Mouse (Mus musculus): ENCODE measurements at regions not wholly inside any gene's neighbourhood (a gene's known extent, or its start where the extent isn't known, plus 50 kb on each side); places are given as distances from the start of the nearest gene placed in this dataset.
A peak's percentile ranks its signal among the peaks of the same experiment; 100 is the strongest.

GRCm38 (mm10) chr1:185958276-185958675 is 158.8 kb downstream of the Lyplal1 start:
- DNase-seq: no peak

- DNase-seq: no peak
Observed at GRCm38 (mm10) chr1:185962606-185963005, 154.5 kb downstream of the Lyplal1 start.

- no peak for DNase-seq
Observed at GRCm38 (mm10) chr1:185963773-185964172, 153.3 kb downstream of the Lyplal1 start.

GRCm38 (mm10) chr1:185964426-185964825 is 152.7 kb downstream of the Lyplal1 start:
- no peak for DNase-seq

GRCm38 (mm10) chr1:185967227-185967626 is 149.9 kb downstream of the Lyplal1 start:
- no peak for DNase-seq

- DNase-seq: no peak
Observed at GRCm38 (mm10) chr1:185967816-185968215, 149.3 kb downstream of the Lyplal1 start.

- DNase-seq: no peak
Observed at GRCm38 (mm10) chr1:185968642-185969041, 148.5 kb downstream of the Lyplal1 start.

- peak; percentile 2 to 15 for DNase-seq
Observed at GRCm38 (mm10) chr1:185969231-185969630, 147.9 kb downstream of the Lyplal1 start.

- DNase-seq: no peak
Observed at GRCm38 (mm10) chr1:185977075-185977474, 140.0 kb downstream of the Lyplal1 start.

GRCm38 (mm10) chr1:185989432-185989831 is 127.7 kb downstream of the Lyplal1 start:
- no peak for DNase-seq

GRCm38 (mm10) chr1:186000066-186000465 is 117.0 kb downstream of the Lyplal1 start:
- DNase-seq: peak; percentile 30 to 58

- peak in 1 of 2 experiments; percentile 3 for DNase-seq
Observed at GRCm38 (mm10) chr1:186013413-186013812, 103.7 kb downstream of the Lyplal1 start.

GRCm38 (mm10) chr1:186014166-186014565 is 102.9 kb downstream of the Lyplal1 start:
- no peak for DNase-seq

- no peak for DNase-seq
Observed at GRCm38 (mm10) chr1:186015831-186016561, 101.1 kb downstream of the Lyplal1 start.

- DNase-seq: no peak
Observed at GRCm38 (mm10) chr1:186017547-186017946, 99.6 kb downstream of the Lyplal1 start.

- no peak for DNase-seq
Observed at GRCm38 (mm10) chr1:186019511-186019910, 97.6 kb downstream of the Lyplal1 start.

- no peak for DNase-seq
Observed at GRCm38 (mm10) chr1:186031951-186032350, 85.2 kb downstream of the Lyplal1 start.

- no peak for DNase-seq
Observed at GRCm38 (mm10) chr1:186034443-186034842, 82.7 kb downstream of the Lyplal1 start.
